Mouse (Mus musculus) MEL (cell line): ENCODE data around the gene Pimreg. TPM values are rescaled to one million over a fixed set of nuclear protein-coding genes. Genes with fewer than 3 reads are reported as not detected.

Experiments used
- DNase-seq: peaks from one replicate; pipeline ENCODE4 v3.0.0; 2011; ENCODE audit warnings: low read depth, low spot score
- H3K27ac ChIP-seq: 2 replicates; pipeline ENCODE4 v1.5.1; 2012; ENCODE audit warnings: low read depth, mild to moderate bottlenecking, control low read depth, low read length, moderate library complexity; ENCODE audit not compliant: control insufficient read depth
- H3K27me3 ChIP-seq, 2 experiments: fragments of 150-350 bp in 1 of 2; sonication (generic) in 1 of 2; 2 replicates each; pipeline ENCODE4 v1.6.1; 2012; ENCODE audit warnings: low read length in 2 of 2, mild to moderate bottlenecking in 2 of 2, improper control_type of control experiment in 1 of 2, moderate library complexity in 1 of 2; ENCODE audit not compliant: insufficient read depth in 2 of 2, control insufficient read depth in 1 of 2
- H3K36me3 ChIP-seq, 2 experiments: 2 replicates each; pipeline ENCODE4 v1.6.1; 2012 to 2014; ENCODE audit warnings: low read length in 2 of 2, improper control_type of control experiment in 1 of 2, inconsistent platforms in 1 of 2, mild to moderate bottlenecking in 1 of 2; ENCODE audit not compliant: insufficient read depth in 2 of 2, control insufficient read depth in 1 of 2
- H3K4me1 ChIP-seq, 2 experiments: fragments of 150-350 bp in 1 of 2; sonication (generic) in 1 of 2; 2 replicates each; pipeline ENCODE4 v1.6.1; 2012; ENCODE audit warnings: low read length in 2 of 2, improper control_type of control experiment in 1 of 2, mild to moderate bottlenecking in 1 of 2; ENCODE audit not compliant: insufficient read depth in 2 of 2, control insufficient read depth in 1 of 2
- H3K4me3 ChIP-seq, 2 experiments: fragments of 150-350 bp in 1 of 2; sonication (generic) in 1 of 2; 2 replicates each; pipeline ENCODE4 v1.5.1; 2012; ENCODE audit warnings: low read depth in 2 of 2, low read length in 2 of 2, mild to moderate bottlenecking in 2 of 2, moderate library complexity in 2 of 2, control low read depth in 1 of 2, improper control_type of control experiment in 1 of 2; ENCODE audit not compliant: control insufficient read depth in 1 of 2, insufficient read depth in 1 of 2
- H3K79me2 ChIP-seq: 2 replicates; pipeline ENCODE4 v1.6.1; 2012; ENCODE audit warnings: mild to moderate bottlenecking, low read length, moderate library complexity; ENCODE audit not compliant: control insufficient read depth, poor library complexity, insufficient read depth
- H3K9ac ChIP-seq: 2 replicates; pipeline ENCODE4 v1.6.1; 2012; ENCODE audit warnings: low read depth, mild to moderate bottlenecking, control low read depth, low read length, moderate library complexity; ENCODE audit not compliant: control insufficient read depth, poor library complexity, severe bottlenecking
- H3K9me3 ChIP-seq: fragments of 150-350 bp; sonication (generic); replicated peaks from 2 replicates; pipeline ENCODE4 v1.6.1; 2012; ENCODE audit warnings: mild to moderate bottlenecking, low read length, improper control_type of control experiment, moderate library complexity; ENCODE audit not compliant: insufficient read depth
- BHLHE40 ChIP-seq: IDR thresholded peaks from 2 replicates; pipeline ENCODE4 v1.6.1; 2012; ENCODE audit warnings: low read depth, mild to moderate bottlenecking, inconsistent platforms, low read length, improper control_type of control experiment, borderline replicate concordance
- CHD1 ChIP-seq: IDR thresholded peaks from 2 replicates; pipeline ENCODE4 v1.6.1; 2012; ENCODE audit warnings: low read depth, mild to moderate bottlenecking, inconsistent platforms, low read length, improper control_type of control experiment
- CHD2 ChIP-seq: IDR thresholded peaks from 2 replicates; pipeline ENCODE4 v1.6.1; 2011; ENCODE audit warnings: low read length, improper control_type of control experiment
- CTCF ChIP-seq, 3 experiments: IDR thresholded peaks in 2 of 3; conservative IDR thresholded peaks in 1 of 3; 2 replicates each; pipeline ENCODE4 v1.5.1; 2011 to 2012; ENCODE audit warnings: low read length in 3 of 3, low read depth in 2 of 3, mild to moderate bottlenecking in 2 of 3, improper control_type of control experiment in 1 of 3, inconsistent platforms in 1 of 3, mixed read lengths in 1 of 3, moderate library complexity in 1 of 3; ENCODE audit not compliant: control insufficient read depth in 1 of 3, insufficient read depth in 1 of 3, poor library complexity in 1 of 3, severe bottlenecking in 1 of 3
- ELF1 ChIP-seq: IDR thresholded peaks from 2 replicates; pipeline ENCODE4 v1.6.1; 2014; ENCODE audit warnings: low read depth, mild to moderate bottlenecking, inconsistent platforms, low read length, improper control_type of control experiment, moderate library complexity
- EP300 ChIP-seq, 2 experiments: IDR thresholded peaks; 2 replicates each; pipeline ENCODE4 v1.6.1; 2011; ENCODE audit warnings: improper control_type of control experiment in 2 of 2, low read length in 2 of 2, low read depth in 1 of 2, mild to moderate bottlenecking in 1 of 2
- ETS1 ChIP-seq: IDR thresholded peaks from 2 replicates; pipeline ENCODE4 v1.6.1; 2012; ENCODE audit warnings: low read depth, mild to moderate bottlenecking, inconsistent platforms, low read length, improper control_type of control experiment, moderate library complexity
- HCFC1 ChIP-seq: IDR thresholded peaks from 2 replicates; pipeline ENCODE4 v1.6.1; 2012; ENCODE audit warnings: low read depth, mild to moderate bottlenecking, inconsistent platforms, low read length, improper control_type of control experiment, moderate library complexity
- JUND ChIP-seq: IDR thresholded peaks from 2 replicates; pipeline ENCODE4 v1.6.1; 2011; ENCODE audit warnings: low read depth, mild to moderate bottlenecking, improper control_type of control experiment, low read length
- MAFK ChIP-seq: IDR thresholded peaks from 2 replicates; pipeline ENCODE4 v1.6.1; 2011; ENCODE audit warnings: low read depth, mild to moderate bottlenecking, low read length, improper control_type of control experiment, borderline replicate concordance
- MAX ChIP-seq: IDR thresholded peaks from 2 replicates; pipeline ENCODE4 v1.6.1; 2011; ENCODE audit warnings: low read length, improper control_type of control experiment
- MAZ ChIP-seq: IDR thresholded peaks from 2 replicates; pipeline ENCODE4 v1.6.1; 2012; ENCODE audit warnings: low read depth, mild to moderate bottlenecking, inconsistent platforms, low read length, improper control_type of control experiment
- MEF2A ChIP-seq: IDR thresholded peaks from 2 replicates; pipeline ENCODE4 v1.6.1; 2014; ENCODE audit warnings: low read depth, mild to moderate bottlenecking, inconsistent platforms, low read length, improper control_type of control experiment; ENCODE audit not compliant: poor library complexity, insufficient replicate concordance, severe bottlenecking; ENCODE audit errors: extremely low read depth
- MXI1 ChIP-seq: IDR thresholded peaks from 2 replicates; pipeline ENCODE4 v1.6.1; 2011; ENCODE audit warnings: mild to moderate bottlenecking, low read depth, low read length, improper control_type of control experiment
- MYB ChIP-seq: IDR thresholded peaks from 2 replicates; pipeline ENCODE4 v1.6.1; 2011; ENCODE audit warnings: mild to moderate bottlenecking, low read depth, low read length, improper control_type of control experiment
- NRF1 ChIP-seq: IDR thresholded peaks from 2 replicates; pipeline ENCODE4 v1.6.1; 2014; ENCODE audit warnings: low read depth, mild to moderate bottlenecking, inconsistent platforms, low read length, improper control_type of control experiment, moderate library complexity; ENCODE audit not compliant: poor library complexity, insufficient read depth, severe bottlenecking
- POLR2A ChIP-seq, 2 experiments: IDR thresholded peaks; 2 replicates each; pipeline ENCODE4 v1.6.1; 2011 to 2012; ENCODE audit warnings: low read length in 2 of 2, mild to moderate bottlenecking in 2 of 2, control low read depth in 1 of 2, improper control_type of control experiment in 1 of 2, low read depth in 1 of 2, moderate library complexity in 1 of 2; ENCODE audit not compliant: control insufficient read depth in 1 of 2, insufficient read depth in 1 of 2, poor library complexity in 1 of 2
- POLR2AphosphoS2 ChIP-seq: IDR thresholded peaks from 2 replicates; pipeline ENCODE4 v1.6.1; 2011; ENCODE audit warnings: low read length, improper control_type of control experiment
- POLR2AphosphoS5 ChIP-seq: IDR thresholded peaks from 2 replicates; pipeline ENCODE4 v1.6.1; 2012; ENCODE audit warnings: low read depth, borderline replicate concordance, mild to moderate bottlenecking, inconsistent platforms, low read length, moderate library complexity, mixed read lengths
- SMC3 ChIP-seq: IDR thresholded peaks from 2 replicates; pipeline ENCODE4 v1.6.1; 2011; ENCODE audit warnings: low read depth, low read length, improper control_type of control experiment
- TBP ChIP-seq: IDR thresholded peaks from 2 replicates; pipeline ENCODE4 v1.8.0; 2011; ENCODE audit warnings: low read depth, low read length, improper control_type of control experiment
- UBTF ChIP-seq: IDR thresholded peaks from 2 replicates; pipeline ENCODE4 v1.6.1; 2012; ENCODE audit warnings: low read depth, mild to moderate bottlenecking, inconsistent platforms, low read length, improper control_type of control experiment, moderate library complexity, borderline replicate concordance; ENCODE audit not compliant: insufficient read depth
- USF2 ChIP-seq, 2 experiments: IDR thresholded peaks; 2 replicates each; pipeline ENCODE4 v1.6.1; 2011 to 2012; ENCODE audit warnings: improper control_type of control experiment in 2 of 2, low read length in 2 of 2, borderline replicate concordance in 1 of 2, inconsistent platforms in 1 of 2, low read depth in 1 of 2, mild to moderate bottlenecking in 1 of 2; ENCODE audit not compliant: insufficient read depth in 1 of 2
- ZC3H11A ChIP-seq: IDR thresholded peaks from 2 replicates; pipeline ENCODE4 v1.6.1; 2012; ENCODE audit warnings: low read depth, mild to moderate bottlenecking, inconsistent platforms, low read length, improper control_type of control experiment
- ZKSCAN1 ChIP-seq: IDR thresholded peaks from 2 replicates; pipeline ENCODE4 v1.6.1; 2012; ENCODE audit warnings: low read depth, mild to moderate bottlenecking, inconsistent platforms, low read length, improper control_type of control experiment, moderate library complexity
- ZMIZ1 ChIP-seq: IDR thresholded peaks from 2 replicates; pipeline ENCODE4 v1.6.1; 2012; ENCODE audit warnings: low read depth, mild to moderate bottlenecking, inconsistent platforms, low read length, improper control_type of control experiment, moderate library complexity
- ZNF384 ChIP-seq: IDR thresholded peaks from 2 replicates; pipeline ENCODE4 v1.6.1; 2012; ENCODE audit warnings: low read depth, mild to moderate bottlenecking, inconsistent platforms, low read length, improper control_type of control experiment
- polyA plus RNA-seq, 2 experiments: library from polyadenylated mRNA; stranded (reverse) in 1 of 2; unstranded in 1 of 2; fragments of >175 nt in 1 of 2; fragments of >200 nt in 1 of 2; gene quantifications; 2 replicates each; pipeline versions ENCODE4 v1.2.1 to v1.2.4; 2012; ENCODE audit warnings: low replicate concordance in 2 of 2, low read depth in 1 of 2; ENCODE audit not compliant: insufficient read length in 2 of 2, insufficient read depth in 1 of 2, missing spikeins in 1 of 2
- total RNA-seq: library from RNA; depleted of rRNA; stranded (reverse); fragments of 300-350 nt; gene quantifications from 2 replicates; pipeline ENCODE4 v1.2.3, GENCODE M21; 2012

Pimreg gene
- total and polyA plus RNA-seq, 3 experiments: 24.3 to 45.3 TPM; not detected in 1

- no peaks in the 10 kb centered on the region for H3K4me1 ChIP-seq
- H3K27ac ChIP-seq: no peak overlapping the region
- no peak overlapping the region for H3K9ac ChIP-seq
- TF ChIP-seq POLR2A (IDR thresholded peaks at IDR 0.05; ENCODE audit: control insufficient read depth in 1 of 2, insufficient read depth in 1 of 2, low read depth in 1 of 2, low read length in 2 of 2, poor library complexity in 1 of 2): no peak
- TF ChIP-seq EP300 (IDR thresholded peaks at IDR 0.05; ENCODE audit: low read depth in 1 of 2, low read length in 2 of 2): no peak
- TF ChIP-seq ETS1: no peak
- TF ChIP-seq MAZ: no peak
- TF ChIP-seq UBTF: no peak
- no peak for TF ChIP-seq CTCF (IDR thresholded peaks at IDR 0.05 in 2 of 3, conservative IDR thresholded peaks at IDR 0.05 in 1 of 3; ENCODE audit: control insufficient read depth in 1 of 3, insufficient read depth in 1 of 3, low read depth in 2 of 3, low read length in 3 of 3, poor library complexity in 1 of 3, severe bottlenecking in 1 of 3)
- no peak for TF ChIP-seq MAX
- no peak for TF ChIP-seq POLR2AphosphoS5
- TF ChIP-seq USF2 (IDR thresholded peaks at IDR 0.05; ENCODE audit: borderline replicate concordance in 1 of 2, insufficient read depth in 1 of 2, low read depth in 1 of 2, low read length in 2 of 2): no peak
- TF ChIP-seq SMC3: no peak
- no peak for TF ChIP-seq MEF2A
- no peak for TF ChIP-seq HCFC1
- no peak for TF ChIP-seq ZC3H11A
- TF ChIP-seq MYB: no peak
- TF ChIP-seq TBP: no peak
- TF ChIP-seq ZKSCAN1: no peak
- TF ChIP-seq MAFK: no peak
- no peak for TF ChIP-seq JUND
- H3K36me3 ChIP-seq: no peaks in the 10 kb centered on the region
- no peaks in the 10 kb centered on the region for H3K9me3 ChIP-seq
- H3K27me3 ChIP-seq: 0 out of 4 replicates have a peak, but pooled peaks cover 0 to 1% of the 10 kb centered on the region in 2 experiments
- DNase-seq: no peak
- H3K4me3 ChIP-seq: no peak overlapping the region
- H3K79me2 ChIP-seq: no peaks in the 10 kb centered on the region
Measured at GRCm38 (mm10) chr11:72067326-72067725, 25.5 kb downstream of the Pimreg start.

DNA sequence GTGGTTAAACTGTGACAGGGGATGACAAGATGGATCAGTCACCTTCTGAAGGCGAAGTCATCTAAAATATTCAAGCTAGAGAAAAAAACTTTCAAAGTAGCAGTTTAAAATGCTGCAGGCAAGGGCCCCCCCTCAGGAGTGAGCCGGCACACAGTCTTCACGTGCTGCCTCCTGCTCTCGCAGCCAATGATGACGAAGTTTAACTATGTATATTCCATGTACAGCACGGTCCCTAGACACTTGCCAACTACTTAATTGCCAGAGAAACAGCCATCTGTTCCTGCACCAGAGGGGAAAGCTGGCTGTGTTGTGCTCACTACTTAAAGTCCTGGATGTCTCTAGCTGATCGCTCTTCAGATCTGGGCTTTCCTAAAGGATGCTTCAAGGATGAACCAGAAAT, 26.2 kb downstream of the Pimreg start:
- TF ChIP-seq CHD1: no peak
- TF ChIP-seq MEF2A: no peak
- TF ChIP-seq NRF1: no peak
- TF ChIP-seq ZMIZ1: no peak
- TF ChIP-seq JUND: no peak
- TF ChIP-seq MXI1: no peak
- no peak for TF ChIP-seq ZC3H11A
- no peak for TF ChIP-seq BHLHE40
- TF ChIP-seq MAFK: no peak
- no peak for TF ChIP-seq MAX
- no peak for TF ChIP-seq CHD2
- TF ChIP-seq ELF1: no peak
- no peak for TF ChIP-seq POLR2AphosphoS2
- no peak for TF ChIP-seq CTCF (IDR thresholded peaks at IDR 0.05 in 2 of 3, conservative IDR thresholded peaks at IDR 0.05 in 1 of 3; ENCODE audit: control insufficient read depth in 1 of 3, insufficient read depth in 1 of 3, low read depth in 2 of 3, low read length in 3 of 3, poor library complexity in 1 of 3, severe bottlenecking in 1 of 3)
- TF ChIP-seq ZNF384: no peak
- TF ChIP-seq POLR2A (IDR thresholded peaks at IDR 0.05; ENCODE audit: control insufficient read depth in 1 of 2, insufficient read depth in 1 of 2, low read depth in 1 of 2, low read length in 2 of 2, poor library complexity in 1 of 2): no peak
- Histone ChIP-seq H3K27me3 (0 out of 4 replicates have a peak, but pooled peaks cover 0 to 1% of the 10 kb centered on the region in 2 experiments), H3K79me2 (no peaks in the 10 kb centered on the region), H3K4me1 (no peaks in the 10 kb centered on the region), H3K4me3 (no peak overlapping the region), H3K27ac (no peak overlapping the region), H3K9me3 (no peaks in the 10 kb centered on the region), H3K9ac (no peak overlapping the region), H3K36me3 (no peaks in the 10 kb centered on the region)
- DNase-seq: no peak
